12 mouse cellular contexts compared by ENCODE assay signal in genomic region chr7:116164232-116164631, GRCm38 (mm10).
"Had no signal": no experiment of that assay in that cellular context is flagged by ENCODE, and none has a peak within 500 bp of the region (broad histone marks: within the 10 kb centered on the region; RNA-seq: fewer than 3 reads in every experiment).

No protein-coding gene starts in this region.

- H3K4me1 ChIP-seq: limb, embryonic 13.5 days; midbrain, embryonic 15.5 days; neural tube, embryonic 12.5 days had no signal

- H3K27ac ChIP-seq: layer of hippocampus, adult 2 months; limb, embryonic 13.5 days; liver, embryonic 14.5 days; midbrain, embryonic 15.5 days; neural tube, embryonic 12.5 days; stomach, postnatal 0 days had no signal

- DNase-seq: kidney, postnatal 10 days; kidney, postnatal 4 days; left cerebral cortex, postnatal 4 days; lung, embryonic 14.5 days; lung, postnatal 14 days; thymus, postnatal 4 days had no signal

- H3K4me3 ChIP-seq: layer of hippocampus, adult 2 months; limb, embryonic 13.5 days; midbrain, embryonic 15.5 days; neural tube, embryonic 12.5 days had no signal
